Mouse (Mus musculus) right cerebral cortex, postnatal 10 days (tissue): ENCODE results near the gene Foxp1.

Source experiments
- DNase-seq, 2 experiments: peaks; one replicate each; pipeline ENCODE4 v3.0.0; 2021; ENCODE audit warnings: low spot score in 2 of 2

Foxp1 gene

DNA sequence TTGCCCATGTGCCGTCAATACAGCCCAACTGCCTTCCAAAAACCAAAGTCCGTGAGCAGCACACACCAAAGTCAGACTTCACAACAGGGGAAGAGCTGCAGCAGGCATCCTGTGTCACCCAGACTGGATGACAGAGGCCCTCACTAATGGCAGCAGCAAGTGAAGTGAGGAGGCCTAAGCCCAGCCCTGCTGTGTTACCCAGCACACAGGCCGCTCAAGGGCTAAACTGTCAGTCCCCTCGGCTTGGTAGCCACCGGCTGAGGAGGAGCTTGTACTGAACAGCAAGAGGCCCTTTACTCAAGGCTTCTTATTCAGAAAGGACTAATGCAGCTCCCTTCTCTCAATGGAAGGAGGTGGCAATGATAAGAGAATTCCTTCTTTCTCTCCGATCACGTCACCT is 336.0 kb downstream of the Foxp1 start:
- no peak for DNase-seq

DNA sequence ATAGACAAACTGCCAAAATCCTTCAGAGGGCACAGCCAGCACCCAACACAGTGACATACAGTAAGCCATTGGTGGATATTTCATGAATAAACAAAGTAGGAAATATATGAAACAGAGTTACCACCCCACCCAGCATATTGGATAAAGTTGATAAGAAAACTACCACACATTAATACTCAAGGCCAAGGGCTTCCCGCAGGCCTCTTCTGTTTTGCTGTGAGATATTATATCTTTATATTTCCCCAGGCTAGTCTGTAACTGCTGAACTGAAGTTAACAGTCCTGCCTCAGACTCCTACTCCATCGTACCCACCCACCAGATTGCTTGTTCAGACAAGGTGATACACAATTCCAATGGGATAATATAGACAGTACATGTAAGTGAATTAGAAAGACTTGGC is 336.7 kb downstream of the Foxp1 start:
- no peak for DNase-seq

DNA sequence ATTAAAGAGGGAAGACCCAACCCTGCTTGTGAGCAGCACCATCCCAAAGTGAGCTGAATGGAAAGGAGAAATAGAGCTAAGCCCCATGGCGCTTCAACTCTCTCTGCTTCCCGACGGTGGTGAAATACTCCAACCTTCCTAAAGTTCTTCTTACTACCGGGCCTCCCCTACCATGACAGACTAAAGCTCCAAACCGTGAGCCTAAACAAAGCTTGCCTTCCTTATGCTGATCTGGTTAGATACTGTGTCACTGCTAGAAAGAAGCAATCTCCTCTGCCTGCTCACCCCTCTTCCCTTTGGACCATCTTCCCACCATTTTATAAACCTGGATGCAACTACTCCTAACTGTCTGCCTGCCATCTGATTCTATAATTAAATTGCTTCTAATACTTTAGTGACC is 338.5 kb downstream of the Foxp1 start:
- DNase-seq, result no peak

DNA sequence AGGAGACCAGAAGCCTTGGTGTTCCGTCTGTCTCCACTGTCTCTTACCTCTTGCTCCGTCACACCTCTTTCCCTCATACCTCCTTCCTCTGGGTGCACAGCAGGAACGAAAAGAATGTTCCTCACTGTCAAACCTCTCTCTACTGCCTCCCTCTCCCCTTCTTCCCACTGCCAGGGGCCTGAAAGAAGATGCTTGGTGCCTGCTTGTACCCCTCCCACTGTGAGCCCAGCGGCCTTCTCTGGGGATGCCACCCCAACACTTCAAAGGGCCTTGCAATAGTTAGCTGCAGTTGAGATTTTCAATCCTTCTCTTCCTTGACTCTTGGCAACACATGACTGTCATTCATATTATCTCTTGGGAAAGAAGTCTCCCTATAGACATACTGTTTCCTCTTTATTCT is 339.7 kb downstream of the Foxp1 start:
- no peak for DNase-seq

DNA sequence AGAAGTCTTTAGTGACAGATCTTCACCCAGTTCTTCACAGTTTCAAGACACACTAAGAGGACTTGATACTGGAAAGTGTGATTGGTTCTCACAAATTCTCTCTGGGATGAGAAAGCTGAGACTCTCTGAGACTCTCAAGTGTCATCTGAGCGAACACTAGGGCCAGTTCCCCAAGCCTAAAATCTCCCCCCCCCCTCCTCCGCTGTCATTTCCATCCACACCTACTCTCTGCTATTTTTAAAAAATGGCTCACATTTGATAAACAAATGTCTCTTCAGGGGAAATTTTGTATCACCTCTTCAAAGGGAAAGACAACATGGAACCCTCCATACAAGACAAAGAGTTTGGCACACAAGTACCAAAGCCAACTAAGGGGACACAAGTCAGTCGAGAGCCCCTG is 346.3 kb downstream of the Foxp1 start:
- no peak for DNase-seq

DNA sequence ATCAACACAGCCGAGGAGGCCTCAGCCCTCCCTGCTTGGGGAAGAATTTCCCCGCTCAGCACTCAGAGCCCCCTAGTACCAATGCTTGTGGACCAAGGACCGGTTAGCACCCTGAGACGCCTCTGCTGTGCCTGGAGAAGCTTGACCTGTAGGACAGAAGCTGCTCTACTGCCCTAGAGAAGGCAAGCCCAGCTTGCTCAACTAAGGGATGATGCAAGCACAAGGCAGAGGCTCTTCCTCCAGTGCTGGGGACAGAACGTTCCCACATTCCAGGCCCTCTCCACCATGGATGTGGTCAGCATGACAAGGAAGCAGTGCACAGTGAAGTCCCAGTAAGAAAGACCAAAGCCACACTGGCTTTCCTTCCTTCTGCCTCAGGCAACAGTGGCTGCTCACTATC is 347.1 kb downstream of the Foxp1 start:
- no peak for DNase-seq

DNA sequence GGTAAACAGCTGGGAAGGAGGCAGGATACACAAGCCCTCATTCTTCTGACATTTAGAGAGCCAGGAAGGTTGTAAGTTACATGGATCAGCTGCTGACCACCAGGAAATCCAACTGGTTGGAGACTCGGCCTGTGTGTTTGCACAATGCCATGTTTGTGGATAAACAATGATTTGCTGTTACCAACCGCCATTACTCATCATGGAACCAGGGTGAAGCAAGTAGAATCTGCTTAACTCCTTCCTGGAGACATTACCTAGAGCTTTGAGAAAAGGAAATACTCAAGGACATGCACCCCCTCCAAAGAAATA is 348.7 kb downstream of the Foxp1 start:
- no peak for DNase-seq

DNA sequence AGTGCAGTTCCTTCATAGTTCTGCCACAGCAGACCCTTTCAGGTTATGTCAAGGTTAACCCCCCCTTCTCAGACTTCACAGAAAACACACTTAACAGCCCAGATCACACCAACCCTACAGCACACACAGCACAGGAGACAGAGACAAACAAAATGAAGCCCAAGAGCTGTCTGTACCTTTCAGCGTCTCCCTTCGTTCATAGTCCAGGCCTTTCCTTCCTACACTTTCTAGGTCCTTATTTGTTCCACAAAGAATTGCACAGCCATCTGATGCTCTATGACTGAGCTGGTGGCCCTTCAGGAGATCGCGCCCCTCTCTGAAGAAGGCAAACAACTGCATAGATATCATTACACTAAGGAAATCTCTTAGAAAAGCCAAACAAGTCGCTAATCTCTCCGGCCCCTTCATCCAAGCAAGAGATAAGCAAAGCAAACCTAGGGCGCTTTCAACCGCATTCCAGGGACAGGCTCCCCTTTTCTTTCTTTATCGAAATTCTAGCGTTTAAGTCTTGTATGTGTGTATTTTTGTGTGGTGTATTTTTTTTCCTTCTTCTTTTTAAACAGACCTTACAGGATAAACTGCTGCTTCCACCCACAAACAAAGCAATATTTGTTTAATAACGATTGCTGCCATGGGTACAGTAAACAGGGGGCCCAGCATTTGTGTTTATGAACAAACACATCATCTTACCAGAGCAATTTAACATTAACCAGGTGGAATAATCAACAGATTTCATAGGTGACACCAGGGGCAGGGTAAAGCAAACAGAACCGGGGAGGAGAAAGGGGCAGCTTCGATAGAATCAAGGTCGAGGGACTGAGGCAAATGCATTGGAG is 349.2 kb downstream of the Foxp1 start:
- DNase-seq, result no peak

DNA sequence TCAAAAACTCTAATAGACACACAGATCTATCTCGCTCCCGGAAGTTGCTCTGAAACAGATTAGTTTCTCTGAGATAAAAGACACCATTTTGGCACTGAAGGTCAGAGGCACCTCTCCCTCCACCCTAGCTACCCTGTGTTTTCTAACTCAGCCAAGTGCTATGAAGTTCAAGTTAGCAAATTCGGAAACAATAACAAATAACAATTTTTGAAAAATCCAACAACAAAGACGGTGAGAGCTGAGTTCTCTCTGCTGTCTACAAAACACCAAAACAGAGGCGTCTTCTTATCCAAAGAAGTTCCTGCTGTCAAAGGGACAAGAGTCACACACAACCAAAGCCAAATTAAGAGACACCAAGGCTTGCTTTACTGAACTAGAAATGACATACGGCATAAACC is 349.9 kb downstream of the Foxp1 start:
- DNase-seq, result no peak

DNA sequence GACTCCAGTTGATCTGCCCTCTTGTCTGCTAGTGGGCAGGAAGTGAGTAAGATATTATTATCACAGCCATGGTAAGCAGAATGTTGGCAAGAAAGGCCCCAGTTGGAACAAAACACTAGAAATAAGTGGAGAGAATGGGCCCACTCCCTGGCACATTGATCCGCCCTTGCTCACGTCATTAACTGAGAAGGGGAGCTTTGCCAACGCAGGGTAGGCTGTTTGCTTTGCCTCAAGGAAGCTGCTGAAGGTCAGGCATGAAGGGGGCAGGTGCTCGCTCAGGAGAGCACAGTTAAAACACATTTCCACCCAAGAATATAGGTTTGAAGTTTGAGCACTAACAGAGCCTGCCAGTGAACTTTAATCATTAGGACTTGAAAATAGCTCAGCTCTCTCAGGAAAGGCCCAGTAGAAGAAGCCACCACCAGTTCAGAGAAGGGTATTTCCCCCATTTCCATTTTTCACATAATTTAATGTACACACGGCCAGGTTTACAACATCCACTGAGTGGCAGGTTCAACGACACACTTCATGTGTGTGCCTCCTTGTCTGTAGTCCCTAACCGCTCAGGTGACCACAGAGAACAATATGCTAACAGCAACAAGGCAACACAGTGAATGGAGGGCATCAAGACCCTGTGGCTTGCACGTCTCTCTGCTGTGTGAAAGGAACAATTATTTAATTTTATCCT is 350.5 kb downstream of the Foxp1 start:
- no peak for DNase-seq

DNA sequence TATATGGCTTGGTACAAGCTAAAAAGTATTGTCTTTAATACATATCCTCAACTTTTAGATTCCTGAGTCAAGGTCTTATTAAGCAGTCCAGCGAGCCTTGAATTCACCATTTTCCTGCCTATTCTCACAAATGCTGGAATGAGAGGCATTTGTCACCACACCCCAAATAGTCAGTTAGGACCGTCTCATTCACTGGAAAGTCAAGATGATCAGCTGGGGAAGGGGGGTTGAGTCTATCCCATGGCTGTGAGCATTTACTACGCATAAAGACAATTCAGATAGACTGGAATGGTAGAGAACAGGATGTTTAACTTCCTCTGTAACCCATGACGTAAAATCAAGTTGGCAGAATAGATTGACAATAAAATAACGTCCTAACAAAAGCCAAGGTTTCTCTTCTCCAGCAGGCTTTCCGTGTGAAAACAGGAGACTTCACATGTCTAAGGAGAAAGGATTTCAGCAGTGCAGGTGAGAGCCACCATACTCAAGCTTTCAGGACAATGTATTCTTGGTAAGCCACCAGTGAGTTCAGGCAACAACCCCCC is 351.2 kb downstream of the Foxp1 start:
- DNase-seq, result no peak

DNA sequence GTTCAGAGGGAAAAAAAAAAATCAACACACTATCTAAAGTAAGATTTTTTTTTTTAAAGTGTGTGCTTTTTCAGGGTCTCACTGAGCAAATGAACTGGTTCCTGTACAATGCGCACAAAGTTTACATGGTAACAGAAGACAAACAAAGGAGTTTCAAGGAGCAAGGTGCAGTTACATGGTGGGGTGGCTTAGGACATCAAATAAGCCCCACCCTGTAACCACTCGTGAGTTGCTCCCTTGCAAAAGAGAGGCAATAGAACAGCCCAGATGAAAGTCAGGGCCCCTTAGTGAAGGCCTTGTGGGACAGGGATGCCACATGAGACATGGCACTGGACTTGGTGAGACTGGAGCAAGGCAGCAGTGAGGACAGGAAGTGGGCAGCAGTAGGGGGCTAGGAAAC is 353.8 kb downstream of the Foxp1 start:
- DNase-seq, result no peak

DNA sequence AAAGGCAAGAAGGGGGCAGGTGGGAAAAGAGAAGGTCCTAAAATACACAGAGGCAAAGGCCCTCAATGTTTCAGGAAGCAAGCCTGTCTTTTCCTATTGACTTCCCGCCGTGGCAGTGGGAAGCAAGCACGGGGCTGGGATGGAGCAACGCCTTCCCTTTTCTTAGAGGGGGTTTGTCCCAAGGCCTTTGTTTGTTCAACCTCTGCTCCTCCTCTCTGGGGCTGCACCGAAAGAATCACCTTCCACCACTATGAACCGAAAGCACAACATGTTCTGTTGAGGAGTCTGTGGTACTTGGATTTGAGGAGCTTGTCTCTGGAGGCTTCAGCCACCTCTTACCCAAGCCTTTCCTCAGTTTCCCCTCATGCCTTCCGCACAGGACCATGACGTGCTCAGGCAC is 355.5 kb downstream of the Foxp1 start:
- no peak for DNase-seq

DNA sequence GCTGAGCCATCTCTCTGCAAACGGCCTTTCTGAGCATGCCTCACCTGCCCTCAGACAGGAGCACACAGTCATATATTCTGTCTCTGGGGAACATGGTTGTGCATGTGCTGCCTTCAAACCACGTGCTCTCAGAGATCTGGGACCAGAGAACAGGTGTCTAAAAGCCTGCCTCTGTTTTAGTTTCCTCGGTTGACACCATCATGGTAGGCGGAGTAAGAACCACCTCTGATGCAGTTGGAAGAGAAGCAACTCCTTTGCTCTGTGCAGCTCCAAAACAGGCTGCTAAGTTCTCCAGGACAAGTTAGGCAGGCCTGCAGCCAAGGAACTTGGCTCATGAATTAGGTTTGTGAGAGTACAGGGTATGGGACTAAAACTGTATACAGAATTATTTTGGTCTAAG is 356.4 kb downstream of the Foxp1 start:
- peak; percentile 74 for DNase-seq

DNA sequence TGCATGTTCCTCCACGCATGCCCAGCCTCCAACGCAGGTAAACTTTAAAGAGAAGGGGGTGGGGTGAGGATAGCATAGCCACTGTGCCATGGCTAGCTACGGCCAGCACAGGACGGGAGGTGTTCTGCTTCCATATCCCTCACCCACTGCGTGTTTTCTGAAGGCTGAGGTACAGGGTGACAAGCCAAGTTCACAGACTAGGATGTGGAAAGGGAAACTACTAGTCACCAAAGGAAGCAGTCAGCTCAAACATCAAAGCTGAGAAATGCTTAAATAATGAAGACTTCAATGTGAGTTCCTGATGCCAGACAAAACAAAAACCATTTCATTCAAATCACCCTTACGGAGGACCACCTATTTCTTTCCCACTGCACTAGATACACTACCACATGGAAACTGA is 357.8 kb downstream of the Foxp1 start:
- DNase-seq, result no peak

DNA sequence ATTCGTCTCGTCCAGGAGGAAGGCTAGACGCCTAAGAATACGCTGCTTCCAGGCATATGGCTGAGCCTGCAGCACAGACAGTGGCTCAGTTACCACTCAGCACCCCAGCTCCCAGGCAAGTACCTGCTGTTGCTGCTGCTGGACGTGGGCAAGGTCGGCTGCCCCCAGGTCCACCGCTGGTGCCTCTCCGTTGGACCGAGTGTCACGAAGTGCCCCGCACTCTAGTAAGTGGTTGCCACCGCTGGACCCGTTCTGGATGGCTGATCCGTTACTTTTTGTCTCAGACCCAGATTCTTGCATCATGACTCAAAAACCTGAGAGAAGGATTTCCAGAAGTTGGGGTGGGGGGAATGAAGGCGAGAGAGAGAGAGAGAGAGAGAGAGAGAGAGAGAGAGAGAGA is 359.8 kb downstream of the Foxp1 start:
- no peak for DNase-seq

DNA sequence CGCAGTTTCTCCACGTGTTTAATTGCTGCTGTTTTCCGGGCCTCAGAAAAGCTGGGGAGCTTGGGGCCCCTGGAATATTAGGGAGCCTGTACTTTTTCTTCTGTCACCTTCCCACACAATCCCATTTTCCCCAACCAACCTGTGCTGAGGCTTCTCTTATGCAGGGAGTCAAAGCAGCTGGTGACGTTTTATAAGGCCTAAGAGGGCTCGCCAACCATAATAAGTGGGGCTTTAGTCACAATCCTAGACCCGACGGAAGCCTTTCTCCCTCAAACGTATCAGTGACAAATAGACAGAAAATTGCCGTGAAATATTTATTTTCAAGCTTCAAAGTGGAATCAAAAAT is 362.2 kb downstream of the Foxp1 start:
- DNase-seq, result no peak

DNA sequence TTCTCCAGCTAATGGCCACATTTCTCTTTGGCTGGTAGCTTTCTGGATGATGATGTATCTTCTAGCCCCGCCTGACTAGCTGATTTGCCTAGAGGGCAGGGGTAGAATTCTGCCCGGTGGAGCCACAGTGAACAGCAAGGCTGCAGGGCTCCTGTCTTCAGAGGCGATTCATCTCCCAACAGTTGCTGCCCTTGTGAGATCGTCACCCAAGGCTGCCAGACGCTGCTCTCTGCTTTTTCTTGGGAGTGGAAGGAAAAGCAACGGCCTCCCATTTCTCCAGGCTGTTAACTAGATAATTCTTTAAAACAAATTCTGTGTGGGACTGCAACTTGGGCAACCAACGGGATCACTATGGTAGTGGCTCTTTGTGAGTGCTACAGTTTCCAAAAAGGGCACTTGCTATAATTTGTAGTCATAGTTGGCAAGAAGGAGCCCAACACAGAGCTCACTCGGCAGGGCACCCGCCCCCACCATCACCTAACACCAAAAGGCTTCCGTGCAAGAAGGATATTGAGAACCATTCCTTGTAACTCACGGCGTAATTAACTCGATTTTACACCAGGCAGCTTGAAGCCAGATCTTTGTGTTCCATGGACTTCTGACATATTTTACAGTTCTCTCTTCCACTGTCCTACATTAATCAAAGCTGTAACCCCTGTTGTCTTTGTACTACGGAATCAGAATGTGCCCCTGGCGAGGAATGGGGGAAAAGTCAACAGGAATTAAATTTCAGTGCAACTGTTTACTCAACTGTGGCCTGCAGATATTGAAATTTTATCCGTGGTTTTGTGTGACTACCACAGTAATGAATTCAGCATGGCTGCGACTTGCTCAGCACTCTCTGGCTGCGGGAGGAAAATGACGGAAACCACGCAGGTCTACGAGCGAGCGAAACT is 362.8 kb downstream of the Foxp1 start:
- DNase-seq, result no peak

DNA sequence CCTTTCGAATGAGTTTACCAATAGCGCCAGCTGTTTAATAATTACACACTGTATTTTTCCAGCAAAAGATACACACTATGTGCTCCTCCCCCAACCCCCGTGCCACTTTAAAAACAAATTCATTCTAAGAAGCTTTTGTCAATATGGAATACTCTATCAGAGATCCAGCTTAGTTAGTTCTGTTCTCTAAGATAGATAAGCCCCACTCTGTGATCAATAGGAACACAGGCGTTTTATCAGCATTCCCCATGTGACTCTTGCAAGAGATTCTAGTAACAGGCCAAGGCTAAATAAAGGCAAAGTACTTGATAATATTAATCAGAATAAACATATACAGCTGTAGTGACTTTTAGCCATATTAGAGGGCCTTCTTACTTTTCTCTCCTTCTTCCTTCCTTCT is 368.8 kb downstream of the Foxp1 start:
- DNase-seq, result no peak

DNA sequence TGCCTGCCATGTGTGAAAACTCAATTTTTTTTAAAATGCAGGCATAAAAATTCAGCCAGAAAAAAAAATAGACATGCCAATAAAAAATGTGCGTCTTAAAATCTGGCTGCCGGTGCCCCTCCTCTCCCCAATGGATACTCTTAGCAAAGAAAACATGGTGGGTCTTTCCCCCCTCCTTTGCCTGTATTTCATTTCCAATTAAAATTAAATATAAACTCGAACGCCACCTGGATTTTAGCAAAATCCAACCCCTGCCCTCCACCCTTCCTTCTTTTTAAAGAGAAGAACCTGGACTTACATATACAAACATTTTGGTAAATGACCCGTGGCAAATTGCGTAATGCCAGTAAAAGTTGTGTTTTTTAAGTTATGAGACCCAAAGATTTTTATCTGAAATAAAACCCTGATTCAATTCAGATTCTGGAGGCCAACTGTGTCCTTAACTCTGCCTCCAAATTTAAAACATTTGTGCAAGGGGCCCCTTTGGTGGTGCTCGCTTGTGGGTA is 376.1 kb downstream of the Foxp1 start:
- DNase-seq, result no peak

DNA sequence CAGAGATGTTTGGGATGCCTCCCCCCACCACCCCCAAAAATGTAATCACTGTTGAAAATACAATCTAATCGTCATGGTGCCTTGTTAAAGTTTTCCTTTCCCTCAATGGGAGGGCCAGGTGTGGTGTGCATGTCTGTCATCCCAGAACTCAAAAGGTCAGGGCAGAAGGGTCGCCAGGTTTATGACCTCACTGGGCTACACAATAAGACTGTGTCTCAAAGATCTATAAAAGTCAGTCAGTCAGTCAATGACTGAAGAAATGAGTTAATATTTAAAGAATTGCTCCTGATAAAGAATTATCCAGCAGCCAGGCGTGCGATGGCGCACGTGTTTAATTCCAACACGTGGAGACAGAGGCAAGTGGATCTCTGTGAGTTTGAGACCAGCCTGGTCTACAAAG is 377.5 kb downstream of the Foxp1 start:
- DNase-seq, result no peak

DNA sequence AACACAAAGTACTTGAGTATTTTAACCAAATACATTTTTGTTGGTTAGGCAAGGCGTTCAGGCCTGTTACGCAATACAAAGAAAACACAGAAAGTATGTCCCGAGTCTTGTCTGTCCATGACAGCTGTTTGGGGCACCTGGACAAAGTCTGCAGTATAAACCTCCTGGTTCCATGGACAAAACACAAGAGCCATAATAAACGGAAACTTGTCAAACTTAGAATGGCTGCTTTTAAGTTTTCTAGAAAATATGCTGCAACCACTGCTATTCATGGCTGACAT is 378.8 kb downstream of the Foxp1 start:
- no peak for DNase-seq
